Mouse (Mus musculus) MEL (cell line): Measurements from ENCODE around the gene Olfr215. TPM values are rescaled to one million over a fixed set of nuclear protein-coding genes. Genes with fewer than 3 reads are reported as not detected.

Source experiments
- polyA plus RNA-seq, 2 experiments: library from polyadenylated mRNA; stranded (reverse) in 1 of 2; unstranded in 1 of 2; fragments of >175 nt in 1 of 2; fragments of >200 nt in 1 of 2; gene quantifications; 2 replicates each; pipeline versions ENCODE4 v1.2.1 to v1.2.4; 2012; ENCODE audit warnings: low replicate concordance in 2 of 2, low read depth in 1 of 2; ENCODE audit not compliant: insufficient read length in 2 of 2, insufficient read depth in 1 of 2, missing spikeins in 1 of 2
- total RNA-seq: library from RNA; depleted of rRNA; stranded (reverse); fragments of 300-350 nt; gene quantifications from 2 replicates; pipeline ENCODE4 v1.2.3, GENCODE M21; 2012; rRNA removed

Gene Olfr215
- total and polyA plus RNA-seq, 3 experiments: 0.04 TPM; not detected in 2

Other genes with a start within 250 kb of the Olfr215 start
- gene March8, start 246.2 kb downstream of the Olfr215 start, total RNA-seq: 20.8 and 22.7 TPM in 2 replicates
- gene March8, start 246.2 kb downstream of the Olfr215 start, polyA plus RNA-seq: 10 to 100 TPM in 1 of 2 experiments, not detected in 1; 24.9 TPM
- 1.1 and 1.6 TPM in 2 replicates for gene Alox5, start 123.0 kb downstream of the Olfr215 start, total RNA-seq
- gene Alox5, start 123.0 kb downstream of the Olfr215 start, polyA plus RNA-seq: 1 to 10 TPM in 1 of 2 experiments, not detected in 1; 5.7 TPM
- gene Olfr211, start 95.1 kb downstream of the Olfr215 start, total RNA-seq: not detected in 2 replicates
- gene Olfr211, start 95.1 kb downstream of the Olfr215 start, polyA plus RNA-seq: not detected
- gene Olfr212, start 77.7 kb downstream of the Olfr215 start, total RNA-seq: not detected in 2 replicates
- under 1 TPM in 1 of 2 experiments, not detected in 1; 0.03 TPM for gene Olfr212, start 77.7 kb downstream of the Olfr215 start, polyA plus RNA-seq
- not detected in 2 replicates for gene Olfr213, start 45.7 kb downstream of the Olfr215 start, total RNA-seq
- not detected for gene Olfr213, start 45.7 kb downstream of the Olfr215 start, polyA plus RNA-seq
- gene Gm5580, start 33.1 kb downstream of the Olfr215 start, total RNA-seq: 0.72 and 2.0 TPM in 2 replicates
- under 1 TPM in 1 of 2 experiments, not detected in 1; 0.54 TPM for gene Gm5580, start 33.1 kb downstream of the Olfr215 start, polyA plus RNA-seq
- not detected in 2 replicates for gene Olfr214, start 30.0 kb downstream of the Olfr215 start, total RNA-seq
- gene Olfr214, start 30.0 kb downstream of the Olfr215 start, polyA plus RNA-seq: not detected
- not detected in 2 replicates for gene Zfp422, start 44.8 kb upstream of the Olfr215 start, total RNA-seq
- gene Zfp422, start 44.8 kb upstream of the Olfr215 start, polyA plus RNA-seq: under 1 TPM in 1 of 2 experiments, not detected in 1; 0.32 TPM
- not detected in 2 replicates for gene Depp1, start 66.4 kb upstream of the Olfr215 start, total RNA-seq
- gene Depp1, start 66.4 kb upstream of the Olfr215 start, polyA plus RNA-seq: not detected
- 0.07 and 0.08 TPM in 2 replicates for gene Rassf4, start 89.8 kb upstream of the Olfr215 start, total RNA-seq
- gene Rassf4, start 89.8 kb upstream of the Olfr215 start, polyA plus RNA-seq: under 1 TPM in 1 of 2 experiments, not detected in 1; 0.08 TPM
- under 0.01 and 0.04 TPM in 2 replicates for gene Tmem72, start 132.7 kb upstream of the Olfr215 start, total RNA-seq
- gene Tmem72, start 132.7 kb upstream of the Olfr215 start, polyA plus RNA-seq: under 1 TPM in 1 of 2 experiments, not detected in 1; 0.01 TPM